Mouse (Mus musculus): Measurements from ENCODE around the gene Wdtc1. TPM values are rescaled to one million over a fixed set of nuclear protein-coding genes. Genes with fewer than 3 reads are reported as not detected.

The Wdtc1 gene
- polyA plus RNA-seq, 1 experiment from 2014 or later = 24.9 TPM

- Histone ChIP-seq H3K27ac (replicated peaks; ENCODE audit: low read depth, low read length) (no peak overlapping the region), H3K9ac (replicated peaks; ENCODE audit: low read length) (no peak overlapping the region), H3K4me2 (ENCODE audit: low read length) (no peak overlapping the region), H3K9me3 (ENCODE audit: control insufficient read depth, low read length) (no peaks in the 10 kb centered on the region), H3K27me3 (ENCODE audit: control insufficient read depth, insufficient read depth, low read length) (no peaks in the 10 kb centered on the region), H3K36me3 (ENCODE audit: control insufficient read depth, insufficient read depth, low read length) (no peaks in the 10 kb centered on the region), H3K4me1 (ENCODE audit: control insufficient read depth, insufficient read depth, low read length) (peaks cover 7% of the 10 kb centered on the region), H3K4me3 (replicated peaks; ENCODE audit: low read depth, low read length) (no peak overlapping the region)
- 79% methylated on average over 4 of the region's 4 CpGs for WGBS
- no peak for ATAC-seq (ENCODE audit: low FRiP score, low TSS enrichment)
- no peak for DNase-seq
Measured at GRCm38 (mm10) chr4:133394981-133395573, 41.8 kb upstream of the Wdtc1 start.

- H3K4me2 ChIP-seq (ENCODE audit: low read length) = no peak overlapping the region
- H3K27ac ChIP-seq (replicated peaks; ENCODE audit: low read depth, low read length) = no peak overlapping the region
- no peaks in the 10 kb centered on the region for H3K27me3 ChIP-seq (ENCODE audit: control insufficient read depth, insufficient read depth, low read length)
- H3K36me3 ChIP-seq (ENCODE audit: control insufficient read depth, insufficient read depth, low read length) = no peaks in the 10 kb centered on the region
- WGBS = 88% methylated on average over 18 of the region's 18 CpGs
- ATAC-seq (ENCODE audit: low FRiP score, low TSS enrichment) = no peak
- no peaks in the 10 kb centered on the region for H3K9me3 ChIP-seq (ENCODE audit: control insufficient read depth, low read length)
- no peak overlapping the region for H3K4me3 ChIP-seq (replicated peaks; ENCODE audit: low read depth, low read length)
- H3K4me1 ChIP-seq (ENCODE audit: control insufficient read depth, insufficient read depth, low read length) = peaks cover 7% of the 10 kb centered on the region
- no peak overlapping the region for H3K9ac ChIP-seq (replicated peaks; ENCODE audit: low read length)
- no peak for DNase-seq
Measured at GRCm38 (mm10) chr4:133391185-133392040, 38.1 kb upstream of the Wdtc1 start.

GRCm38 (mm10) chr4:133390585-133390984 is 37.3 kb upstream of the Wdtc1 start:
- H3K27me3 ChIP-seq (ENCODE audit: control insufficient read depth, insufficient read depth, low read length) = no peaks in the 10 kb centered on the region
- H3K36me3 ChIP-seq (ENCODE audit: control insufficient read depth, insufficient read depth, low read length) = no peaks in the 10 kb centered on the region
- H3K27ac ChIP-seq (replicated peaks; ENCODE audit: low read depth, low read length) = no peak overlapping the region
- ATAC-seq (ENCODE audit: low FRiP score, low TSS enrichment) (no peak), DNase-seq (no peak)
- no peak overlapping the region for H3K4me2 ChIP-seq (ENCODE audit: low read length)
- no peak overlapping the region for H3K4me3 ChIP-seq (replicated peaks; ENCODE audit: low read depth, low read length)
- WGBS = 90% methylated on average over 6 of the region's 6 CpGs
- no peaks in the 10 kb centered on the region for H3K9me3 ChIP-seq (ENCODE audit: control insufficient read depth, low read length)
- peaks cover under 1% of the 10 kb centered on the region for H3K4me1 ChIP-seq (ENCODE audit: control insufficient read depth, insufficient read depth, low read length)
- H3K9ac ChIP-seq (replicated peaks; ENCODE audit: low read length) = no peak overlapping the region

- Histone ChIP-seq H3K9me3 (ENCODE audit: control insufficient read depth, low read length) (no peaks in the 10 kb centered on the region), H3K36me3 (ENCODE audit: control insufficient read depth, insufficient read depth, low read length) (no peaks in the 10 kb centered on the region), H3K4me1 (ENCODE audit: control insufficient read depth, insufficient read depth, low read length) (no peaks in the 10 kb centered on the region), H3K27ac (replicated peaks; ENCODE audit: low read depth, low read length) (no peak overlapping the region), H3K27me3 (ENCODE audit: control insufficient read depth, insufficient read depth, low read length) (no peaks in the 10 kb centered on the region), H3K4me3 (replicated peaks; ENCODE audit: low read depth, low read length) (no peak overlapping the region), H3K9ac (replicated peaks; ENCODE audit: low read length) (no peak overlapping the region), H3K4me2 (ENCODE audit: low read length) (no peak overlapping the region)
- DNase-seq = no peak
- no peak for ATAC-seq (ENCODE audit: low FRiP score, low TSS enrichment)
- 93% methylated on average over 2 of the region's 2 CpGs for WGBS
Measured at GRCm38 (mm10) chr4:133390042-133390441, 36.8 kb upstream of the Wdtc1 start.

GRCm38 (mm10) chr4:133388781-133389552 is 35.7 kb upstream of the Wdtc1 start:
- no peaks in the 10 kb centered on the region for H3K4me1 ChIP-seq (ENCODE audit: control insufficient read depth, insufficient read depth, low read length)
- H3K4me3 ChIP-seq (replicated peaks; ENCODE audit: low read depth, low read length) = no peak overlapping the region
- 88% methylated on average over 16 of the region's 16 CpGs for WGBS
- H3K27ac ChIP-seq (replicated peaks; ENCODE audit: low read depth, low read length) = no peak overlapping the region
- no peak overlapping the region for H3K4me2 ChIP-seq (ENCODE audit: low read length)
- no peak overlapping the region for H3K9ac ChIP-seq (replicated peaks; ENCODE audit: low read length)
- no peaks in the 10 kb centered on the region for H3K36me3 ChIP-seq (ENCODE audit: control insufficient read depth, insufficient read depth, low read length)
- ATAC-seq (ENCODE audit: low FRiP score, low TSS enrichment) (no peak), DNase-seq (no peak)
- H3K27me3 ChIP-seq (ENCODE audit: control insufficient read depth, insufficient read depth, low read length) = no peaks in the 10 kb centered on the region
- H3K9me3 ChIP-seq (ENCODE audit: control insufficient read depth, low read length) = no peaks in the 10 kb centered on the region

- H3K27ac ChIP-seq (replicated peaks; ENCODE audit: low read depth, low read length) = no peak overlapping the region
- H3K27me3 ChIP-seq (ENCODE audit: control insufficient read depth, insufficient read depth, low read length) = no peaks in the 10 kb centered on the region
- H3K9me3 ChIP-seq (ENCODE audit: control insufficient read depth, low read length) = no peaks in the 10 kb centered on the region
- H3K9ac ChIP-seq (replicated peaks; ENCODE audit: low read length) = no peak overlapping the region
- H3K36me3 ChIP-seq (ENCODE audit: control insufficient read depth, insufficient read depth, low read length) = no peaks in the 10 kb centered on the region
- H3K4me2 ChIP-seq (ENCODE audit: low read length) = no peak overlapping the region
- H3K4me1 ChIP-seq (ENCODE audit: control insufficient read depth, insufficient read depth, low read length) = no peaks in the 10 kb centered on the region
- ATAC-seq (ENCODE audit: low FRiP score, low TSS enrichment) (no peak), DNase-seq (no peak)
- no peak overlapping the region for H3K4me3 ChIP-seq (replicated peaks; ENCODE audit: low read depth, low read length)
Measured at GRCm38 (mm10) chr4:133387053-133387452, 33.8 kb upstream of the Wdtc1 start.

GRCm38 (mm10) chr4:133386061-133386797 is 32.9 kb upstream of the Wdtc1 start:
- no peak overlapping the region for H3K27ac ChIP-seq (replicated peaks; ENCODE audit: low read depth, low read length)
- no peaks in the 10 kb centered on the region for H3K9me3 ChIP-seq (ENCODE audit: control insufficient read depth, low read length)
- no peaks in the 10 kb centered on the region for H3K4me1 ChIP-seq (ENCODE audit: control insufficient read depth, insufficient read depth, low read length)
- no peaks in the 10 kb centered on the region for H3K27me3 ChIP-seq (ENCODE audit: control insufficient read depth, insufficient read depth, low read length)
- H3K36me3 ChIP-seq (ENCODE audit: control insufficient read depth, insufficient read depth, low read length) = no peaks in the 10 kb centered on the region
- 73% methylated on average over 7 of the region's 7 CpGs for WGBS
- H3K4me3 ChIP-seq (replicated peaks; ENCODE audit: low read depth, low read length) = no peak overlapping the region
- H3K4me2 ChIP-seq (ENCODE audit: low read length) = no peak overlapping the region
- H3K9ac ChIP-seq (replicated peaks; ENCODE audit: low read length) = no peak overlapping the region
- no peak for DNase-seq
- no peak for ATAC-seq (ENCODE audit: low FRiP score, low TSS enrichment)

- 80% methylated on average over 8 of the region's 8 CpGs for WGBS
Measured at GRCm38 (mm10) chr4:133381141-133381540, 27.9 kb upstream of the Wdtc1 start.

More at GRCm38 (mm10) chr4:133381141-133381540, 27.9 kb upstream of the Wdtc1 start:
- Histone ChIP-seq H3K27me3 (ENCODE audit: control insufficient read depth, insufficient read depth, low read length) (no peaks in the 10 kb centered on the region), H3K4me3 (replicated peaks; ENCODE audit: low read depth, low read length) (no peak overlapping the region), H3K4me2 (ENCODE audit: low read length) (no peak overlapping the region), H3K9ac (replicated peaks; ENCODE audit: low read length) (no peak overlapping the region), H3K36me3 (ENCODE audit: control insufficient read depth, insufficient read depth, low read length) (no peaks in the 10 kb centered on the region), H3K4me1 (ENCODE audit: control insufficient read depth, insufficient read depth, low read length) (peaks cover 13% of the 10 kb centered on the region), H3K9me3 (ENCODE audit: control insufficient read depth, low read length) (no peaks in the 10 kb centered on the region), H3K27ac (replicated peaks; ENCODE audit: low read depth, low read length) (no peak overlapping the region)
- DNase-seq (no peak), ATAC-seq (ENCODE audit: low FRiP score, low TSS enrichment) (no peak)

All from midbrain, embryonic 14.5 days (tissue).